Mouse (Mus musculus): ENCODE results near the gene Eif3l. TPM values are rescaled to one million over a fixed set of nuclear protein-coding genes. Genes with fewer than 3 reads are reported as not detected.

The Eif3l gene
- polyA plus RNA-seq, 1 experiment: 14.6 TPM

- no peak for TF ChIP-seq GATA1 (IDR thresholded peaks at IDR 0.05; ENCODE audit: low read length)
Observed at GRCm38 (mm10) chr15:79099456-79099855, 24.5 kb downstream of the Eif3l start.

- TF ChIP-seq GATA1 (IDR thresholded peaks at IDR 0.05; ENCODE audit: low read length): no peak
Observed at GRCm38 (mm10) chr15:79100391-79100790, 25.4 kb downstream of the Eif3l start.

- no peak for TF ChIP-seq GATA1 (IDR thresholded peaks at IDR 0.05; ENCODE audit: low read length)
Observed at GRCm38 (mm10) chr15:79101531-79101930, 26.6 kb downstream of the Eif3l start.

- no peak for TF ChIP-seq GATA1 (IDR thresholded peaks at IDR 0.05; ENCODE audit: low read length)
Observed at GRCm38 (mm10) chr15:79103264-79103663, 28.3 kb downstream of the Eif3l start.

GRCm38 (mm10) chr15:79105804-79106203, 30.8 kb downstream of the Eif3l start:
- TF ChIP-seq GATA1 (IDR thresholded peaks at IDR 0.05; ENCODE audit: low read length): no peak

GRCm38 (mm10) chr15:79107966-79108365, 33.0 kb downstream of the Eif3l start:
- no peak for TF ChIP-seq GATA1 (IDR thresholded peaks at IDR 0.05; ENCODE audit: low read length)

- no peak for TF ChIP-seq GATA1 (IDR thresholded peaks at IDR 0.05; ENCODE audit: low read length)
Observed at GRCm38 (mm10) chr15:79108421-79109320, 33.7 kb downstream of the Eif3l start, which contains the start of gene Micall1. Gene Micall1, plus strand, starts transcription at chr15:79108898.

GRCm38 (mm10) chr15:79109321-79109934, 34.4 kb downstream of the Eif3l start:
- no peak for TF ChIP-seq GATA1 (IDR thresholded peaks at IDR 0.05; ENCODE audit: low read length)

GRCm38 (mm10) chr15:79110031-79110430, 35.1 kb downstream of the Eif3l start:
- no peak for TF ChIP-seq GATA1 (IDR thresholded peaks at IDR 0.05; ENCODE audit: low read length)

GRCm38 (mm10) chr15:79110528-79110927, 35.5 kb downstream of the Eif3l start:
- TF ChIP-seq GATA1 (IDR thresholded peaks at IDR 0.05; ENCODE audit: low read length): no peak

GRCm38 (mm10) chr15:79111774-79112173, 36.8 kb downstream of the Eif3l start:
- no peak for TF ChIP-seq GATA1 (IDR thresholded peaks at IDR 0.05; ENCODE audit: low read length)

GRCm38 (mm10) chr15:79115276-79115675, 40.3 kb downstream of the Eif3l start:
- no peak for TF ChIP-seq GATA1 (IDR thresholded peaks at IDR 0.05; ENCODE audit: low read length)

GRCm38 (mm10) chr15:79119491-79119890, 44.5 kb downstream of the Eif3l start:
- TF ChIP-seq GATA1 (IDR thresholded peaks at IDR 0.05; ENCODE audit: low read length): no peak

GRCm38 (mm10) chr15:79122119-79122518, 47.1 kb downstream of the Eif3l start:
- no peak for TF ChIP-seq GATA1 (IDR thresholded peaks at IDR 0.05; ENCODE audit: low read length)

GRCm38 (mm10) chr15:79122546-79122945, 47.6 kb downstream of the Eif3l start:
- TF ChIP-seq GATA1 (IDR thresholded peaks at IDR 0.05; ENCODE audit: low read length): no peak

- no peak for TF ChIP-seq GATA1 (IDR thresholded peaks at IDR 0.05; ENCODE audit: low read length)
Observed at GRCm38 (mm10) chr15:79123751-79124150, 48.8 kb downstream of the Eif3l start.
